Mouse (Mus musculus) gastrocnemius, postnatal 36 days (tissue): Measurements from ENCODE around the gene Hs2st1. TPM values are rescaled to one million over a fixed set of nuclear protein-coding genes. Genes with fewer than 3 reads are reported as not detected.

Source experiments
- DNase-seq, 2 experiments: peaks; one replicate each; pipeline ENCODE4 v3.0.0; 2022
- intact Hi-C: fragments of 180-260 bp; cut with DNase I; formaldehyde crosslinking; loops from one replicate; pipeline ENCODE4 v1.15.1; 2025
- total RNA-seq, 2 experiments: library from RNA; stranded (reverse); gene quantifications; 2 replicates each; pipeline ENCODE4 v1.2.3; 2021

The Hs2st1 gene
- total RNA-seq, 2 experiments from 2014 or later = 10.5 to 12.0 TPM

GRCm38 (mm10) chr3:144515286-144515685 lies 54.7 kb downstream of the Hs2st1 start:
- intact Hi-C loops = no loop called here
- DNase-seq = no peak

- intact Hi-C loops = no loop called here
- DNase-seq = no peak
Observed at GRCm38 (mm10) chr3:144514122-144514505, 55.9 kb downstream of the Hs2st1 start.

- DNase-seq = no peak
- intact Hi-C loops = no loop called here
Observed at GRCm38 (mm10) chr3:144513169-144514121, 56.5 kb downstream of the Hs2st1 start.

- intact Hi-C loops = no loop called here
- no peak for DNase-seq
Observed at GRCm38 (mm10) chr3:144510724-144511123, 59.3 kb downstream of the Hs2st1 start.

DNA sequence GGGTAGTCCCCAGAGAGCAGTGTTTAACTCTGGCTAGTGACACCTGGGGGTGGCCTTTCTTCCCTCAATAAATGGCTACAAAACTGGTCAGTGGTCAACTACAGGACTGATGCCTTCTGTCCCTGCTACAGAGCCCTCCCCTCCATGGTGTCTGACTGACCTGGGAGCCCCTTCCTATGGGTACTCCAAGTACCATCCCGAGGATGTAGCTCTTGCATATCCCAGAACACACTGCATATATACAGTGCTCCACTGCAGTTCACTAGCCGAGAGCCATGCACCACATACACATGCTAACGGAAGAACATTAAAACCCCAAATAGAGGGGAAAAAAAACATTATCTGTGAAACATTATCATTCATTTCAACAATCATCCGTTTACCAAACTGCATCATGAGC lies 61.6 kb downstream of the Hs2st1 start:
- DNase-seq = no peak
- intact Hi-C loops = no loop called here

- intact Hi-C loops = no loop called here
- DNase-seq = no peak
Observed at GRCm38 (mm10) chr3:144507885-144508284, 62.1 kb downstream of the Hs2st1 start.

DNA sequence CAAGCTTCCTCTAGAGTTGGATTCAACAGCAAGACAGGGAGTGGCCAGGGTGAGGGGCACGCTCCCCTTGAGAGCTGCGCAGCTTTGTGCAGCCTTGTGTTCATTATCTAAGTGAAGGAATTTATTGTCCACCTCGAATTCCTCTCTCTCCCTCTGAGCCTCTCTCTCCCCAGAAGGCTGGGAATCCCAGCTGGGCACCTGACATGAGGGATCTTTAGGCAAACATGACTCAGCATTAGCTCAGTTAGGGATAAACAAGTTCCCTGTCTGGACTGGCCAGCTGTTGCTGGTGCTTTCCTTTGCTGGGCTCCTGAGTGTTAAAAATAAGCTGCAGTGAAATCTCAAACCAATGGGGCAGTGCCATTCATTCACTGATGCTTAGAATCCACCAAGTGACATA lies 63.8 kb downstream of the Hs2st1 start:
- intact Hi-C loops = no loop called here
- DNase-seq = peak; percentile 20 to 27

- DNase-seq = no peak
- intact Hi-C loops = no loop called here
Observed at GRCm38 (mm10) chr3:144501930-144502329, 68.1 kb downstream of the Hs2st1 start.

GRCm38 (mm10) chr3:144496762-144497161 lies 73.2 kb downstream of the Hs2st1 start:
- intact Hi-C loops = no loop called here
- DNase-seq = no peak

- intact Hi-C loops = no loop called here
- DNase-seq = no peak
Observed at GRCm38 (mm10) chr3:144494838-144495237, 75.1 kb downstream of the Hs2st1 start.

DNA sequence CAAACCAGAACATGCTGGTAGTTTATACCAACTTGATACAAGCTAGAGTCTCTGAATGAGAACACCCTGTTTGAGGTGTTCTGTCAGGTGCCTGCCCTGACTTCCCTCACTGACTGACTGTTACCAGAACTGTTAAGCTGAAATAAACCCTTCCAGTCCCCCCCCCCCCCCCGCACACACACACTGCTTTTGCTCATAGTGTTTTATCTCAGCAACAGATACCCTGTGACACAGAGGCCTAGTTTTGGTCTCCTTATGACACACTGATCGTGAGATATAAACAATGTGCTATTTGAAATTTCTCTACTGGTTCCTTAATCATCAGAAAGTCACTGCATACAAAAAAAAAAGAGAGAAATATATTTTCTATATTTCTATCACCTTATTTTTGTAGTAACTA lies 81.2 kb downstream of the Hs2st1 start:
- intact Hi-C loops = no loop called here
- DNase-seq = no peak

- intact Hi-C loops = no loop called here
- DNase-seq = no peak
Observed at GRCm38 (mm10) chr3:144480595-144480994, 89.4 kb downstream of the Hs2st1 start.

- no peak for DNase-seq
- intact Hi-C loops = no loop called here
Observed at GRCm38 (mm10) chr3:144478427-144478794, 91.6 kb downstream of the Hs2st1 start.

DNA sequence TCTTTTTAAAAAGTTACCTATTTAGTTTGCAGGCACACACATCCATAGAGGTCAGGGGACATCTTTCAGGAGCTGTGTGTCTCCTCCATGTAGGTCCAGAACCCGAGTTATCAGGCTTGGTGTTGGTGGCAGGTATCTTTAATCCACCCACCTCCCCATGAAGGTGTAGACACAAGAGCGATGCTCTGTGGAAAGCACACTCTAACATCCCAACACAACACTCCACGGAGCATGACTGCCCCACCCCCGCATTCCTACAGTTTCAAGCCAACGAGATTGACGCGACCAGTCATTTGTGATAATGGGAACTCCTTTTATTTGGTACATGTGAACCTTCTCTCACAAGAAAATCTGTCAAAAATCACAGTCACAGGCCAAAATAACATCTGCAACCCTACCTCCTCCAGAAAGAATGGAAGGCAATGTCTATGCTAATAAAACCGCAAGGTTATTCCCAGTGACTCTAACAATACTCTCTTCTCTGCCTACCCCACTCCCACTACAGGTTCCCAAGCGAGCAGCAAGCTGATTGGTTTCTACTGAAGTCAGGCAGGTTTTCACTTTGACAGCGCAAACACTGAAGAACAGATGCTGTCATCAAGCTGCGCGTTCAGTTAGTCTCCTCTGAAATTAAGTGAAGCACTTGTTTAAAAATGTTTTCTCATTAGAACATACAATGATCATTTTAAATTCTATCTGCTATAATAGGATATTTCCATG lies 92.1 kb downstream of the Hs2st1 start:
- intact Hi-C loops = no loop called here
- DNase-seq = no peak

GRCm38 (mm10) chr3:144475891-144476290 lies 94.1 kb downstream of the Hs2st1 start:
- intact Hi-C loops = no loop called here
- no peak for DNase-seq

DNA sequence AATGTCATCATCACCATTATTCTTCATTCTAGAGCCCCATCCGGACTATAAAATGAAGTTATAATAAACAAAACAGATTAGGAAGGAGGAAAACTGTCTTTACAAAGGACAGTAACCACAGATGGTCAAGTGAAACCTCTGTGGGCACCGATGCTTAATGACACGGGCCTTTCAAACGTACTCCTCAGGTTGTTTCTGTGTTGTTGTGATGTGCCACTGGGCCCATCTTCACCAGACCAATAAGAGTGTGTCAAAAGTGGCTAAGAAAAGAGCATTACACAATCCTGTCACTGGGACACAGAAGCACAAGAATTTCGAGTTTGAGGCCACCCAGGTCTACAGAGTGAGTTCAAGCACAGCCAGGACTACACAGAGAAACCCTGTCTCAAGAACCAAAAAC lies 95.3 kb downstream of the Hs2st1 start:
- intact Hi-C loops = no loop called here

DNA sequence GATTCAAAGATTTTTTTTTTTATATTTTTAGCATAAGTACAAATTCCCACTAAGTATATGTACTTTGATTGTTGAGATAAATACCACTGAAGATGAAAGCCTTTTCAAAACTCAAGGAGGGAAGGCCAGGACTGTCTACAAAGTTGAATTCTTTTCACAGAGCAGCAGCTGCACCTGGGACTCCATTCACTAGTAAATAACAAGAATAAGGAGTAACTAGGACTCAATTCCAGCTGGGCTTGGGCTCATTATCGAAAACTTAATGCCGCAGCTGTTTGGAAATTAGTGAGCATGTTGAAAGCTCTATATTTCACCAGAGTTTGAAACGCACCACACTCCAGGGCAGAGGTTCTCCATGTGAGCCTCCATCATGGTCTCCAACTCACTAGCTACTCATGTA lies 98.0 kb downstream of the Hs2st1 start:
- no peak for DNase-seq
- intact Hi-C loops = no loop called here

More for the DNA sequence above, 95.3 kb downstream of the Hs2st1 start:
- no peak for DNase-seq

DNA sequence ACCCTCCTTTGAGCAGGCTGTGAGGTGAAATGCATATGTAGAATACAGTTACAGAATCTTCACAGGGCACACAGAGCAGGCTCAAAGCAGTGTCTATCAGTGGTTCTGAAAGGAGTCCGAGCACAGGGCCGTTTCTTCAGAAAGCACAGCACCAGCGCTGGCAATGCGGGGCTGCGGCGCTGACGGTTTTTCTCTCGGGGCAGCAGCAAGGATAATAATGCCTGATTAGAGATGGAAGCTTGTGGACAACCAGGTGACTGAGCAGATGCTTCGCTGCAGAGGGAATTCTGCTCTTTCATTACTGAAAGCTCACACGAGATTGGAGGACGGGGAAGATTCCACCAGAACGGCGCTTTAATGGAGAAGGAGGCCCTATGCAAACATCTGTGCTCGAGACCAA lies 99.1 kb downstream of the Hs2st1 start:
- DNase-seq = no peak
- intact Hi-C loops = no loop called here

DNA sequence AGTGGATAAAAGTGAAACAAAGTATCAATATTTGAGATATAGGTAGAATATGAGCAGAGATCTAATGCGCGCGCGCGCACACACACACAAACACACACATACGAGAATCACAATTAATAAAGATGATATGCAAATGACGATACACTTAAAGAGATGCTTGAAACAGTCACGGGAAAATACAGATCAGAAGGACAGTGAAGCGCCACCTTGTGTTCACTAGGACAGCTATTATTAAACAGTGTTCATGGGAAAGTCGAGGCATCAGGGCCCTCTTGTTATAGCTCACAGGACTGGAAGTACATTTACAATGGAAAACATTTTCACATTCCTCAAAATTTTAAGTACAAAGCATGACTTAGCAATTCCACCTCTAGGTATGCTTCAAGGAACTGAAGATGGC lies 102.5 kb downstream of the Hs2st1 start:
- intact Hi-C loops = no loop called here
- DNase-seq = no peak

GRCm38 (mm10) chr3:144466108-144466678 lies 103.8 kb downstream of the Hs2st1 start:
- DNase-seq = no peak
- intact Hi-C loops = no loop called here

DNA sequence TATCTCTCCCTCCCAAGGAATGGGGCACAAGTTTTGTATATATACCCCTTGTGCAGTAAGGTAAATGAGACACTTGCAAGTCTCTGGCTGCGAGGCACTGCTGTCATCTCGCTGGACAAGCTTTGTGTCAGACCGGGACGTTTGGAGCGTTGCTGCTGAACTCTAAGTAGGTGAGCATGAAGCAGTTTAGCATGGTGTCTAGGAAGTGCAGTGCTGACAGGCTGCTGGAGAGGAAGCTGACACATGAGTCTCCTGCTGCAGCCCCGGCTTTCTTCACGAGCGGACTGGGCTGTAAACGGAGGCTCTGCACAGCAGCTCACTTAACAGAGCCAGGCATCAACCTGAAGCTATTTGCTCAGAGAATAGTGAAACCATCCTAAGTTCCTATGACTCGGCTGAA lies 107.3 kb downstream of the Hs2st1 start:
- intact Hi-C loops = no loop called here
- DNase-seq = no peak
